Mouse (Mus musculus) midbrain, postnatal 0 days (tissue): ENCODE measurements around the gene Stat5b. TPM values are rescaled to one million over a fixed set of nuclear protein-coding genes. Genes with fewer than 3 reads are reported as not detected.

ENCODE experiments used
- ATAC-seq: fragments of 200-750 bp; cut with Nextera tagmentation; 2 replicates; pipeline ENCODE4 v1.8.0; 2017; ENCODE audit warnings: moderate number of reproducible peaks, mild to moderate bottlenecking, moderate TSS enrichment, moderate library complexity; ENCODE audit not compliant: low FRiP score
- DNase-seq: peaks from one replicate; pipeline ENCODE4 v3.0.0-alpha.2; 2015; ENCODE audit warnings: low spot score
- H3K27ac ChIP-seq: fragments of 300-500 bp; sonication (generic); 2 replicates; pipeline ENCODE4 v1.5.1; 2014; ENCODE audit warnings: low read depth, mild to moderate bottlenecking, low read length, mixed read lengths
- H3K27me3 ChIP-seq: fragments of 300-500 bp; sonication (generic); 2 replicates; pipeline ENCODE4 v1.6.1; 2014; ENCODE audit warnings: low read length, control low read depth, mixed read lengths; ENCODE audit not compliant: insufficient read depth
- H3K36me3 ChIP-seq: fragments of 300-500 bp; sonication (generic); 2 replicates; pipeline ENCODE4 v1.6.1; 2014; ENCODE audit warnings: low read length, control low read depth, mixed read lengths; ENCODE audit not compliant: insufficient read depth
- H3K4me1 ChIP-seq: fragments of 300-500 bp; sonication (generic); 2 replicates; pipeline ENCODE4 v1.6.1; 2014; ENCODE audit warnings: mild to moderate bottlenecking, control low read depth, antibody characterized with exemption, low read length, mixed read lengths; ENCODE audit not compliant: insufficient read depth
- H3K4me2 ChIP-seq: fragments of 300-500 bp; sonication (generic); 2 replicates; pipeline ENCODE4 v1.6.1; 2014; ENCODE audit warnings: low read depth, mild to moderate bottlenecking, low read length, mixed read lengths; ENCODE audit not compliant: poor library complexity, severe bottlenecking
- H3K4me3 ChIP-seq: fragments of 300-500 bp; sonication (generic); 2 replicates; pipeline ENCODE4 v1.5.1; 2014; ENCODE audit warnings: low read depth, mild to moderate bottlenecking, low read length, moderate library complexity
- H3K9ac ChIP-seq: fragments of 300-500 bp; sonication (generic); replicated peaks from 2 replicates; pipeline ENCODE4 v1.6.1; 2014; ENCODE audit warnings: mild to moderate bottlenecking, low read length, moderate library complexity, mixed read lengths; ENCODE audit not compliant: poor library complexity, severe bottlenecking
- H3K9me3 ChIP-seq: fragments of 300-500 bp; sonication (generic); 2 replicates; pipeline ENCODE4 v1.6.1; 2016; ENCODE audit warnings: low read length, control low read depth
- CTCF ChIP-seq: IDR thresholded peaks from 2 replicates; pipeline ENCODE4 v1.5.1; 2016; ENCODE audit warnings: antibody characterized with exemption, mild to moderate bottlenecking
- WGBS: fragments of 180-500 bp; shearing (Covaris S2); extraction: QIAGEN DNeasy Blood & Tissue Kit; methylation state at CpG from one replicate; pipeline ENCODE4 v1.1.7; 2014; 5-methylcytosine and 5-hydroxymethylcytosine counted together
- polyA plus RNA-seq: library from polyadenylated mRNA; unstranded; fragments of >200 nt; fragmentation: Nextera tagmentation; extraction: Ambion mirVana; gene quantifications from 2 replicates; pipeline ENCODE4 v1.2.1, GENCODE M21; 2015
- total RNA-seq: library from RNA; depleted of rRNA; stranded (reverse); fragments of >200 nt; gene quantifications from 2 replicates; pipeline ENCODE4 v1.2.3, GENCODE M21; 2014

The Stat5b gene
- total and polyA plus RNA-seq, 2 experiments from 2014 or later, result 15.7 to 22.5 TPM

GRCm38 (mm10) chr11:100848080-100848479 is 2.4 kb downstream of the Stat5b start:
- no peak overlapping the region for H3K4me3 ChIP-seq
- no peaks in the 10 kb centered on the region for H3K36me3 ChIP-seq
- H3K4me2 ChIP-seq, result peak overlapping the region; percentile 58
- no peak overlapping the region for H3K9ac ChIP-seq
- 76% methylated on average over 4 of the region's 4 CpGs for WGBS
- no peaks in the 10 kb centered on the region for H3K9me3 ChIP-seq
- no peak for TF ChIP-seq CTCF
- H3K27me3 ChIP-seq, result no peaks in the 10 kb centered on the region
- no peak overlapping the region for H3K27ac ChIP-seq
- DNase-seq, result no peak
- ATAC-seq, result no peak
- H3K4me1 ChIP-seq, result peaks cover 10% of the 10 kb centered on the region

GRCm38 (mm10) chr11:100847572-100847971 is 3.0 kb downstream of the Stat5b start:
- Histone ChIP-seq H3K36me3 (no peaks in the 10 kb centered on the region), H3K4me3 (no peak overlapping the region), H3K4me2 (no peak overlapping the region), H3K27ac (no peak overlapping the region), H3K9ac (no peak overlapping the region), H3K9me3 (no peaks in the 10 kb centered on the region), H3K4me1 (peaks cover 10% of the 10 kb centered on the region), H3K27me3 (no peaks in the 10 kb centered on the region)
- WGBS, result 89% methylated on average over 4 of the region's 4 CpGs
- no peak for TF ChIP-seq CTCF
- ATAC-seq, result no peak
- DNase-seq, result no peak

GRCm38 (mm10) chr11:100845793-100846192 is 4.7 kb downstream of the Stat5b start:
- no peak for TF ChIP-seq CTCF
- no peaks in the 10 kb centered on the region for H3K9me3 ChIP-seq
- no peak overlapping the region for H3K9ac ChIP-seq
- H3K4me3 ChIP-seq, result no peak overlapping the region
- no peak overlapping the region for H3K27ac ChIP-seq
- no peak overlapping the region for H3K4me2 ChIP-seq
- peaks cover 2% of the 10 kb centered on the region; the same call in 1 of the 2 replicates for H3K4me1 ChIP-seq
- DNase-seq (no peak), ATAC-seq (no peak)
- no peaks in the 10 kb centered on the region for H3K36me3 ChIP-seq
- 83% methylated on average over 6 of the region's 6 CpGs for WGBS
- no peaks in the 10 kb centered on the region for H3K27me3 ChIP-seq

- peaks cover 2% of the 10 kb centered on the region; the same call in 1 of the 2 replicates for H3K4me1 ChIP-seq
- H3K27ac ChIP-seq, result no peak overlapping the region
- 91% methylated on average over 4 of the region's 4 CpGs for WGBS
- no peak for TF ChIP-seq CTCF
- no peaks in the 10 kb centered on the region for H3K9me3 ChIP-seq
- no peak overlapping the region for H3K4me3 ChIP-seq
- H3K36me3 ChIP-seq, result no peaks in the 10 kb centered on the region
- H3K4me2 ChIP-seq, result no peak overlapping the region
- no peaks in the 10 kb centered on the region for H3K27me3 ChIP-seq
- ATAC-seq (no peak), DNase-seq (no peak)
- H3K9ac ChIP-seq, result no peak overlapping the region
Measured at GRCm38 (mm10) chr11:100844121-100844520, 6.4 kb downstream of the Stat5b start.

- no peak for ATAC-seq
- no peak for TF ChIP-seq CTCF
- WGBS, result 95% methylated on average over 8 of the region's 8 CpGs
Measured at GRCm38 (mm10) chr11:100843070-100843669, 7.4 kb downstream of the Stat5b start.

GRCm38 (mm10) chr11:100842025-100842424 is 8.5 kb downstream of the Stat5b start:
- no peak overlapping the region for H3K9ac ChIP-seq
- no peak for ATAC-seq
- no peak for TF ChIP-seq CTCF
- DNase-seq, result no peak
- H3K27me3 ChIP-seq, result no peaks in the 10 kb centered on the region
- H3K36me3 ChIP-seq, result no peaks in the 10 kb centered on the region
- no peak overlapping the region for H3K4me3 ChIP-seq
- no peak overlapping the region for H3K27ac ChIP-seq
- 80% methylated on average over 7 of the region's 7 CpGs for WGBS
- no peaks in the 10 kb centered on the region for H3K9me3 ChIP-seq
- H3K4me1 ChIP-seq, result no peaks in the 10 kb centered on the region
- no peak overlapping the region for H3K4me2 ChIP-seq

More at GRCm38 (mm10) chr11:100843070-100843669, 7.4 kb downstream of the Stat5b start:
- no peaks in the 10 kb centered on the region for H3K4me1 ChIP-seq
- H3K9me3 ChIP-seq, result no peaks in the 10 kb centered on the region
- no peaks in the 10 kb centered on the region for H3K36me3 ChIP-seq
- no peaks in the 10 kb centered on the region for H3K27me3 ChIP-seq
- no peak overlapping the region for H3K4me2 ChIP-seq
- DNase-seq, result no peak
- no peak overlapping the region for H3K4me3 ChIP-seq
- H3K9ac ChIP-seq, result no peak overlapping the region
- no peak overlapping the region for H3K27ac ChIP-seq
